Mouse (Mus musculus) right cerebral cortex, adult 2 months (tissue): Measurements from ENCODE around the gene 1700024P04Rik.
A peak's percentile ranks its signal among the peaks of the same experiment; 100 is the strongest.

Source experiments
- DNase-seq, 2 experiments: peaks; one replicate each; pipeline ENCODE4 v3.0.0; 2021 to 2022; ENCODE audit warnings: low spot score in 2 of 2

Gene 1700024P04Rik

GRCm38 (mm10) chr13:98966583-98966982 is 17.8 kb downstream of the 1700024P04Rik start:
- no peak for DNase-seq

- no peak for DNase-seq
Measured at GRCm38 (mm10) chr13:98963612-98964011, 20.8 kb downstream of the 1700024P04Rik start.

GRCm38 (mm10) chr13:98958177-98958576 is 26.2 kb downstream of the 1700024P04Rik start:
- no peak for DNase-seq

- no peak for DNase-seq
Measured at GRCm38 (mm10) chr13:98956209-98956608, 28.2 kb downstream of the 1700024P04Rik start.

GRCm38 (mm10) chr13:98955676-98956075 is 28.7 kb downstream of the 1700024P04Rik start:
- DNase-seq = no peak

GRCm38 (mm10) chr13:98955226-98955625 is 29.1 kb downstream of the 1700024P04Rik start:
- no peak for DNase-seq

GRCm38 (mm10) chr13:98953830-98954229 is 30.5 kb downstream of the 1700024P04Rik start:
- peak; percentile 30 to 36 for DNase-seq

- no peak for DNase-seq
Measured at GRCm38 (mm10) chr13:98951951-98952350, 32.4 kb downstream of the 1700024P04Rik start.

GRCm38 (mm10) chr13:98948146-98948545 is 36.2 kb downstream of the 1700024P04Rik start:
- DNase-seq = no peak

GRCm38 (mm10) chr13:98946434-98946833 is 37.9 kb downstream of the 1700024P04Rik start:
- DNase-seq = no peak

- DNase-seq = no peak
Measured at GRCm38 (mm10) chr13:98945908-98946307, 38.5 kb downstream of the 1700024P04Rik start.

- no peak for DNase-seq
Measured at GRCm38 (mm10) chr13:98945381-98945780, 39.0 kb downstream of the 1700024P04Rik start.

- DNase-seq = no peak
Measured at GRCm38 (mm10) chr13:98944620-98945081, 39.7 kb downstream of the 1700024P04Rik start.

- no peak for DNase-seq
Measured at GRCm38 (mm10) chr13:98942360-98942759, 42.0 kb downstream of the 1700024P04Rik start.

- no peak for DNase-seq
Measured at GRCm38 (mm10) chr13:98941829-98942343, 42.5 kb downstream of the 1700024P04Rik start.

GRCm38 (mm10) chr13:98937108-98937507 is 47.3 kb downstream of the 1700024P04Rik start:
- no peak for DNase-seq
